Mouse (Mus musculus) heart, adult 2 months (tissue): ENCODE results near the gene Cd86. TPM values are rescaled to one million over a fixed set of nuclear protein-coding genes. Genes with fewer than 3 reads are reported as not detected.
A peak's percentile ranks its signal among the peaks of the same experiment; 100 is the strongest.

Experiments
- DNase-seq, 2 experiments: peaks; one replicate each; pipeline ENCODE4 v3.0.0; 2021
- H3K27ac ChIP-seq: fragments of 200-600 bp; 2 replicates; pipeline ENCODE4 v1.8.1; 2022
- H3K27me3 ChIP-seq: fragments of 200-500 bp; 2 replicates; pipeline ENCODE4 v1.6.1; 2012; ENCODE audit warnings: mild to moderate bottlenecking, low read length, inconsistent platforms, mixed read lengths; ENCODE audit not compliant: control insufficient read depth, insufficient read depth
- H3K36me3 ChIP-seq: fragments of 200-500 bp; 2 replicates; pipeline ENCODE4 v1.6.1; 2012; ENCODE audit warnings: low read length, inconsistent platforms; ENCODE audit not compliant: control insufficient read depth, insufficient read depth
- H3K4me1 ChIP-seq: fragments of 200-500 bp; 2 replicates; pipeline ENCODE4 v1.6.1; 2011; ENCODE audit warnings: low read length; ENCODE audit not compliant: control insufficient read depth, insufficient read depth
- H3K4me3 ChIP-seq: fragments of 200-600 bp; 2 replicates; pipeline ENCODE4 v1.8.1; 2022
- H3K79me2 ChIP-seq: fragments of 200-500 bp; replicated peaks from 2 replicates; pipeline ENCODE4 v1.6.1; 2012; ENCODE audit warnings: mild to moderate bottlenecking, inconsistent platforms, low read length, moderate library complexity, mixed read lengths; ENCODE audit not compliant: control insufficient read depth, insufficient read depth
- H3K9ac ChIP-seq: fragments of 200-500 bp; 2 replicates; pipeline ENCODE4 v1.6.1; 2012; ENCODE audit warnings: low read depth, mild to moderate bottlenecking, control low read depth, inconsistent platforms, low read length, mixed read lengths
- CTCF ChIP-seq: fragments of 200-600 bp; IDR thresholded peaks from 2 replicates; pipeline ENCODE4 v1.8.1; 2022; ENCODE audit warnings: antibody characterized with exemption, mild to moderate bottlenecking, moderate library complexity
- EP300 ChIP-seq: fragments of 200-500 bp; IDR thresholded peaks from 2 replicates; pipeline ENCODE4 v1.6.1; 2011; ENCODE audit warnings: low read depth, low read length, control low read depth; ENCODE audit not compliant: insufficient read depth
- POLR2A ChIP-seq: fragments of 200-500 bp; IDR thresholded peaks from 2 replicates; pipeline ENCODE4 v1.6.1; 2011; ENCODE audit warnings: mild to moderate bottlenecking, low read depth, low read length, control low read depth; ENCODE audit not compliant: insufficient read depth
- WGBS: fragments of 180-500 bp; shearing (Covaris S2); methylation state at CpG from one replicate; pipeline ENCODE4 v1.1.7; 2018; 5-methylcytosine and 5-hydroxymethylcytosine counted together
- intact Hi-C: fragments of 180-260 bp; cut with DNase I; formaldehyde crosslinking; loops from one replicate; pipeline ENCODE4 v1.15.1; 2025
- polyA plus RNA-seq: library from polyadenylated mRNA; depleted of rRNA; stranded (reverse); fragments of >200 nt; gene quantifications from 2 replicates; pipeline ENCODE4 v1.2.3, GENCODE M21; 2012
- total RNA-seq, 2 experiments: library from RNA; stranded (reverse); gene quantifications; 2 replicates each; pipeline ENCODE4 v1.2.3; 2021

The Cd86 gene
- total and polyA plus RNA-seq, 3 experiments: 1.00 to 1.4 (median 1.1) TPM

- intact Hi-C loops: no loop called here
- no peaks in the 10 kb centered on the region for H3K27me3 ChIP-seq
- 75% methylated on average over 4 of the region's 4 CpGs for WGBS
- no peak for DNase-seq
- H3K79me2 ChIP-seq: no peaks in the 10 kb centered on the region
- TF ChIP-seq CTCF (no peak), POLR2A (no peak), EP300 (no peak)
- no peaks in the 10 kb centered on the region for H3K36me3 ChIP-seq
- no peak overlapping the region for H3K4me3 ChIP-seq
- no peak overlapping the region for H3K9ac ChIP-seq
- H3K4me1 ChIP-seq: no peaks in the 10 kb centered on the region
- no peak overlapping the region for H3K27ac ChIP-seq
Observed at GRCm38 (mm10) chr16:36650511-36650910, 15.4 kb downstream of the Cd86 start.

GRCm38 (mm10) chr16:36649304-36649703, 16.6 kb downstream of the Cd86 start:
- Histone ChIP-seq H3K27ac (no peak overlapping the region), H3K79me2 (no peaks in the 10 kb centered on the region), H3K4me3 (no peak overlapping the region), H3K27me3 (no peaks in the 10 kb centered on the region), H3K36me3 (no peaks in the 10 kb centered on the region), H3K4me1 (no peaks in the 10 kb centered on the region), H3K9ac (no peak overlapping the region)
- WGBS: 68% methylated on average over 3 of the region's 3 CpGs
- DNase-seq: no peak
- intact Hi-C loops: no loop called here
- TF ChIP-seq CTCF (no peak), EP300 (no peak), POLR2A (no peak)

GRCm38 (mm10) chr16:36645124-36645523, 20.8 kb downstream of the Cd86 start:
- intact Hi-C loops: no loop called here
- TF ChIP-seq CTCF (no peak), POLR2A (no peak), EP300 (no peak)
- Histone ChIP-seq H3K27me3 (no peaks in the 10 kb centered on the region), H3K36me3 (no peaks in the 10 kb centered on the region), H3K4me1 (no peaks in the 10 kb centered on the region), H3K79me2 (no peaks in the 10 kb centered on the region), H3K27ac (no peak overlapping the region), H3K9ac (no peak overlapping the region), H3K4me3 (no peak overlapping the region)
- WGBS: 74% methylated on average over 6 of the region's 6 CpGs
- DNase-seq: no peak

DNA sequence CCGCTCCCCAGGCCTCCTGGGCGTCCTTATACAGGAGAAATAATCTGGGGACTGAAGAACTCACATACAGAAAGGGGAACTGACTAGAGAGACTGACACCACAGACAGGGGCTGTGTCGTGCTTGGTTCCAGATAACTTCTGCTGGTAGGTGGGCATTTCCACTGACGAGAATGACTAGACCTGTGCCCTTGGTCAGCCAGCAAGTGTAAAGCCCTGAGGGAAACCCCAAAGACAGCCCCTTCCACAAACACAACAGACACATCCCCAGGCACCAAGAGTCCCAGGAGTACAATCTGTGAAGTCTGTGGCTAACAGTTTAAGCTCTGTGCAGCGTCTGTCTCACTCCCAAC, 23.2 kb downstream of the Cd86 start:
- DNase-seq: no peak
- no peak overlapping the region for H3K4me3 ChIP-seq
- no peaks in the 10 kb centered on the region for H3K79me2 ChIP-seq
- no peaks in the 10 kb centered on the region for H3K27me3 ChIP-seq
- TF ChIP-seq CTCF (no peak), EP300 (no peak), POLR2A (no peak)
- intact Hi-C loops: no loop called here
- H3K4me1 ChIP-seq: no peaks in the 10 kb centered on the region
- no peaks in the 10 kb centered on the region for H3K36me3 ChIP-seq
- WGBS: 69% methylated on average over 5 of the region's 5 CpGs
- H3K27ac ChIP-seq: no peak overlapping the region
- no peak overlapping the region for H3K9ac ChIP-seq

DNA sequence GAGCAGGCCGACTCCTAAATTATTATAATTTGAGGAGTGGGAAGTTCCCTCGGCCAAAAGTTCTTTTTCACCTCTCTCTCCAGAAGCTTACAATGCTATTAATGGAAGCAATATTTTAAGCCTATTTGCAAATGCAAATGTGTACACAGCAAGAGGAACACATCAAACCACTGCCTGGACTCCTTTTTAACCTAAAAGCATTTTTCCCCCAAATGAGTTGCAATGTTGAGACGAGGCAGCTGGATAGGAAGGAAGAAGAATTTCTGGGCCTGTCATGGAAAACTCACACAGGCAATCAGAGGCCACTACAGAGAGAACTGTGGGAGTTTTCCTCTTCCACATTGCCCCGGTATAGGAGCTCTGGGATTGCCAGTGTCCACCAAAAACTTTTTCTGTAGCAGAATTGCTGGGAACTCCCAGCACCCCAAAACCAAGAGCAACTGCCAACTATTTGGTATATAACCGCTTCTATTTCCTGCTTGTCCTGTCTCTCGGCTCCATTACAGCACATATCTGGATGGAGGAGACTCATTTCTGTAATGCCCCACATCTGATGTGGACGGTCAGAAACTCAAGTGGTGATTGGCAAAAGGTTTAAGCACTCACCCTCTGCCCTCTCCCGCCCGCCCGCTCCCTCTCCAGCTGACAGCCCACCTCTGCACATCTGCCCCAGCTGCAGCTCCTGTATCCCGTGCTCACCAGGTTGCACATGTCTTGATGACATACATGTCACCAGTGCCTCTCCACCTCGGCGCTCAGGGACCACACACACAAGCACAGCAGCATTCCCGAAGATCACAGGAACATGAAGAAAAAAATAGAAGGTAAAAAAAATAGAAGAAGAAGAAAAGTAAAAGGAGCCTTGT, 23.8 kb downstream of the Cd86 start:
- Histone ChIP-seq H3K27me3 (no peaks in the 10 kb centered on the region), H3K27ac (no peak overlapping the region), H3K4me3 (no peak overlapping the region), H3K9ac (no peak overlapping the region), H3K4me1 (no peaks in the 10 kb centered on the region), H3K36me3 (no peaks in the 10 kb centered on the region), H3K79me2 (no peaks in the 10 kb centered on the region)
- 66% methylated on average over 14 of the region's 14 CpGs for WGBS
- TF ChIP-seq EP300 (no peak), CTCF (no peak), POLR2A (no peak)
- no peak for DNase-seq
- intact Hi-C loops: no loop called here

DNA sequence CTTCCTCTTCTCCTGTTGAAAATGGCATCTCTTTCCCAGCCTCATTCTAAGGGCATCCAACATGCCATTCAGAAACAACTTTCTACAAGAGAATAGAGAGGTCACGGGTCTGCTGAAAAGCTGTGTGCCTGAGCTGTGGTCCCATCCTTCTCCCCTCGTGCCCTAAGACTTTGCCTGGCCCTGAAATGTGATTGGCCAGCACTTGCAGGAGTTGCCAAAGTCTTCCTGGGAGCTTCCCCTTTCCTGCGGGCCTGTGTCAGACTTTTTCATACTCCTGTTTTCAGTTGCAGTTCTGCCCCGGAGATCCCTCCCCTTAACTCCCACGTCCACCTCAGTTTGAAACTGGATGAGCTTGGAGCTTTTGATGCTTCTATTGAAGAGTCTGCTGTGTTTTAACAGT, 24.9 kb downstream of the Cd86 start:
- no peaks in the 10 kb centered on the region for H3K79me2 ChIP-seq
- intact Hi-C loops: no loop called here
- H3K27ac ChIP-seq: no peak overlapping the region
- H3K36me3 ChIP-seq: no peaks in the 10 kb centered on the region
- no peaks in the 10 kb centered on the region for H3K27me3 ChIP-seq
- no peak overlapping the region for H3K9ac ChIP-seq
- 62% methylated on average over 5 of the region's 5 CpGs for WGBS
- H3K4me3 ChIP-seq: no peak overlapping the region
- DNase-seq: peak in 1 of 2 experiments; percentile 10
- H3K4me1 ChIP-seq: no peaks in the 10 kb centered on the region
- TF ChIP-seq EP300 (no peak), CTCF (no peak), POLR2A (no peak)
